Mouse (Mus musculus) midbrain, embryonic 10.5 days (tissue): Measurements from ENCODE around the gene Plpp2. TPM values are rescaled to one million over a fixed set of nuclear protein-coding genes. Genes with fewer than 3 reads are reported as not detected.

Experiments
- DNase-seq: peaks from one replicate; pipeline ENCODE4 v3.0.0-alpha.2; 2017; ENCODE audit warnings: low spot score
- H3K27ac ChIP-seq: fragments of 300-500 bp; sonication (generic); replicated peaks from 2 replicates; pipeline ENCODE4 v1.5.1; 2016; ENCODE audit warnings: mild to moderate bottlenecking
- H3K27me3 ChIP-seq: fragments of 300-500 bp; sonication (generic); 2 replicates; pipeline ENCODE4 v1.6.1; 2016; ENCODE audit warnings: low read depth, mild to moderate bottlenecking; ENCODE audit not compliant: poor library complexity, severe bottlenecking
- H3K36me3 ChIP-seq: fragments of 300-500 bp; sonication (generic); 2 replicates; pipeline ENCODE4 v1.6.1; 2016; ENCODE audit warnings: mild to moderate bottlenecking, moderate library complexity
- H3K4me1 ChIP-seq: fragments of 300-500 bp; sonication (generic); 2 replicates; pipeline ENCODE4 v1.6.1; 2016
- H3K4me3 ChIP-seq: fragments of 300-500 bp; sonication (generic); 2 replicates; pipeline ENCODE4 v1.5.1; 2016; ENCODE audit warnings: mild to moderate bottlenecking, moderate library complexity
- H3K9me3 ChIP-seq: fragments of 300-500 bp; sonication (generic); replicated peaks from 2 replicates; pipeline ENCODE4 v1.6.1; 2016; ENCODE audit warnings: mild to moderate bottlenecking
- WGBS: fragments of 180-500 bp; shearing (Covaris S2); methylation state at CpG from one replicate; pipeline ENCODE4 v1.1.7; 2016; 5-methylcytosine and 5-hydroxymethylcytosine counted together
- polyA plus RNA-seq: library from polyadenylated mRNA; unstranded; fragments of >200 nt; fragmentation: Nextera tagmentation; extraction: Ambion mirVana; gene quantifications from 2 replicates; pipeline ENCODE4 v1.2.1, GENCODE M21; 2016

The Plpp2 gene
- polyA plus RNA-seq, 1 experiment from 2014 or later, result 23.6 TPM

GRCm38 (mm10) chr10:79536461-79537080, 3.0 kb upstream of the Plpp2 start:
- peaks cover 22% of the 10 kb centered on the region for H3K4me1 ChIP-seq
- peak; percentile 9 for DNase-seq
- peaks cover 25% of the 10 kb centered on the region for H3K27me3 ChIP-seq
- H3K4me3 ChIP-seq, result no peak overlapping the region
- H3K9me3 ChIP-seq, result no peaks in the 10 kb centered on the region
- H3K27ac ChIP-seq, result no peak overlapping the region
- H3K36me3 ChIP-seq, result peaks cover 40% of the 10 kb centered on the region
- WGBS, result 80% methylated on average over 12 of the region's 12 CpGs

GRCm38 (mm10) chr10:79535431-79535830, 1.8 kb upstream of the Plpp2 start:
- H3K36me3 ChIP-seq, result peaks cover 31% of the 10 kb centered on the region
- H3K9me3 ChIP-seq, result no peaks in the 10 kb centered on the region
- WGBS, result 73% methylated on average over 1 of the region's 1 CpGs
- peaks cover 25% of the 10 kb centered on the region for H3K27me3 ChIP-seq
- no peak overlapping the region for H3K27ac ChIP-seq
- peaks cover 22% of the 10 kb centered on the region for H3K4me1 ChIP-seq
- peak; percentile 9 for DNase-seq
- H3K4me3 ChIP-seq, result no peak overlapping the region

- 85% methylated on average over 2 of the region's 2 CpGs for WGBS
- H3K9me3 ChIP-seq, result no peaks in the 10 kb centered on the region
- no peak for DNase-seq
Observed at GRCm38 (mm10) chr10:79534426-79534825, 830 bp upstream of the Plpp2 start.

GRCm38 (mm10) chr10:79532678-79533077, 918 bp downstream of the Plpp2 start:
- Histone ChIP-seq H3K27me3 (peaks cover 25% of the 10 kb centered on the region), H3K4me1 (peaks cover 22% of the 10 kb centered on the region), H3K4me3 (peak overlapping the region; percentile 70), H3K36me3 (peaks cover 9% of the 10 kb centered on the region; the same call in 1 of the 2 replicates), H3K27ac (peak overlapping the region; percentile 80), H3K9me3 (no peaks in the 10 kb centered on the region)
- whole genome bisulfite sequencing, result 27% methylated on average over 3 of the region's 3 CpGs
- no peak for DNase-seq

More at GRCm38 (mm10) chr10:79534426-79534825, 830 bp upstream of the Plpp2 start:
- Histone ChIP-seq H3K36me3 (peaks cover 23% of the 10 kb centered on the region), H3K4me1 (peaks cover 22% of the 10 kb centered on the region), H3K27me3 (peaks cover 25% of the 10 kb centered on the region), H3K27ac (no peak overlapping the region), H3K4me3 (peak overlapping the region; percentile 1; the same call in 1 of the 2 replicates)

- H3K27ac ChIP-seq, result no peak overlapping the region
- peaks cover 22% of the 10 kb centered on the region for H3K4me1 ChIP-seq
- DNase-seq, result peak; percentile 10
- H3K9me3 ChIP-seq, result no peaks in the 10 kb centered on the region
- H3K4me3 ChIP-seq, result no peak overlapping the region
- WGBS, result 86% methylated on average over 3 of the region's 3 CpGs
- H3K27me3 ChIP-seq, result peaks cover 25% of the 10 kb centered on the region
- peaks cover 16% of the 10 kb centered on the region for H3K36me3 ChIP-seq
Observed at GRCm38 (mm10) chr10:79531593-79531992, 2.0 kb downstream of the Plpp2 start.

- Histone ChIP-seq H3K4me1 (peaks cover 22% of the 10 kb centered on the region), H3K27ac (no peak overlapping the region), H3K9me3 (no peaks in the 10 kb centered on the region), H3K27me3 (peaks cover 25% of the 10 kb centered on the region), H3K36me3 (peaks cover 20% of the 10 kb centered on the region), H3K4me3 (no peak overlapping the region)
- no peak for DNase-seq
- WGBS, result 92% methylated on average over 13 of the region's 13 CpGs
Observed at GRCm38 (mm10) chr10:79530721-79531120, 2.9 kb downstream of the Plpp2 start.

GRCm38 (mm10) chr10:79530241-79530640, 3.4 kb downstream of the Plpp2 start:
- no peaks in the 10 kb centered on the region for H3K9me3 ChIP-seq
- peaks cover 21% of the 10 kb centered on the region for H3K27me3 ChIP-seq
- peaks cover 20% of the 10 kb centered on the region for H3K36me3 ChIP-seq
- DNase-seq, result peak; percentile 11
- H3K27ac ChIP-seq, result no peak overlapping the region
- no peak overlapping the region for H3K4me3 ChIP-seq
- peaks cover 22% of the 10 kb centered on the region for H3K4me1 ChIP-seq
- 83% methylated on average over 8 of the region's 8 CpGs for WGBS

- Histone ChIP-seq H3K4me3 (no peak overlapping the region), H3K4me1 (peaks cover 11% of the 10 kb centered on the region), H3K36me3 (peaks cover 20% of the 10 kb centered on the region), H3K27me3 (peaks cover 10% of the 10 kb centered on the region), H3K27ac (no peak overlapping the region), H3K9me3 (no peaks in the 10 kb centered on the region)
- WGBS, result 77% methylated on average over 3 of the region's 3 CpGs
- no peak for DNase-seq
Observed at GRCm38 (mm10) chr10:79528081-79528480, 5.5 kb downstream of the Plpp2 start.

GRCm38 (mm10) chr10:79527453-79527845, 6.1 kb downstream of the Plpp2 start:
- DNase-seq, result no peak
- WGBS, result 94% methylated on average over 6 of the region's 6 CpGs
- H3K4me3 ChIP-seq, result no peak overlapping the region
- peaks cover 20% of the 10 kb centered on the region for H3K36me3 ChIP-seq
- H3K9me3 ChIP-seq, result no peaks in the 10 kb centered on the region
- H3K27ac ChIP-seq, result no peak overlapping the region
- peaks cover 7% of the 10 kb centered on the region for H3K27me3 ChIP-seq
- peaks cover 4% of the 10 kb centered on the region for H3K4me1 ChIP-seq

- WGBS, result 88% methylated on average over 12 of the region's 12 CpGs
- Histone ChIP-seq H3K4me1 (no peaks in the 10 kb centered on the region; the same call in 1 of the 2 replicates), H3K27me3 (peaks cover 3% of the 10 kb centered on the region), H3K27ac (no peak overlapping the region), H3K9me3 (no peaks in the 10 kb centered on the region), H3K36me3 (peaks cover 20% of the 10 kb centered on the region), H3K4me3 (no peak overlapping the region)
- DNase-seq, result no peak
Observed at GRCm38 (mm10) chr10:79526661-79527452, 6.7 kb downstream of the Plpp2 start.

- Histone ChIP-seq H3K9me3 (no peaks in the 10 kb centered on the region), H3K4me3 (no peak overlapping the region), H3K27ac (no peak overlapping the region), H3K4me1 (no peaks in the 10 kb centered on the region; the same call in 1 of the 2 replicates), H3K36me3 (peaks cover 17% of the 10 kb centered on the region), H3K27me3 (no peaks in the 10 kb centered on the region)
- DNase-seq, result no peak
- 93% methylated on average over 8 of the region's 8 CpGs for WGBS
Observed at GRCm38 (mm10) chr10:79525456-79526325, 7.9 kb downstream of the Plpp2 start.

- Histone ChIP-seq H3K36me3 (peaks cover 16% of the 10 kb centered on the region), H3K4me3 (no peak overlapping the region), H3K4me1 (no peaks in the 10 kb centered on the region), H3K9me3 (no peaks in the 10 kb centered on the region), H3K27ac (no peak overlapping the region), H3K27me3 (no peaks in the 10 kb centered on the region)
- no peak for DNase-seq
- WGBS, result 84% methylated on average over 1 of the region's 1 CpGs
Observed at GRCm38 (mm10) chr10:79524433-79524832, 9.2 kb downstream of the Plpp2 start.
